Mouse (Mus musculus) left cerebral cortex, postnatal 14 days (tissue): Measurements from ENCODE around the gene Rbm7. TPM values are rescaled to one million over a fixed set of nuclear protein-coding genes. Genes with fewer than 3 reads are reported as not detected.
A peak's percentile ranks its signal among the peaks of the same experiment; 100 is the strongest.
"Not testable (repeated sequence)": the region's sequence is repeated elsewhere in the genome, so short reads cannot be mapped to it uniquely, and the experiment has no call there.

Source experiments
- DNase-seq, 2 experiments: peaks; one replicate each; pipeline ENCODE4 v3.0.0; 2021 to 2022; ENCODE audit warnings: low spot score in 2 of 2, mixed read lengths in 1 of 2
- intact Hi-C: fragments of 180-260 bp; cut with DNase I; formaldehyde crosslinking; loops from one replicate; pipeline ENCODE4 v1.15.1; 2025
- long read RNA-seq, 2 experiments: library from polyadenylated mRNA; stranded (forward); transcript quantifications; one replicate each; pipeline ENCODE4 v2.0.0; 2021
- total RNA-seq, 2 experiments: library from RNA; stranded (reverse); gene quantifications; 2 replicates each; pipeline ENCODE4 v1.2.3; 2021

Rbm7 gene
- total RNA-seq = 10 to 100 TPM; 32.1 to 35.9 TPM
- long read RNA-seq, experiment 1, transcript Rbm7-201 (5 exons, 1,773 nt) = minor isoform, 16 of 55 reads
- long read RNA-seq, experiment 1, transcript Rbm7-204 (6 exons, 1,867 nt) = major isoform, 27 of 55 reads
- long read RNA-seq, experiment 1, partial matches to known transcripts = 3 of 55 reads
- long read RNA-seq, experiment 1, other reads (novel, unspliced or antisense) = 8 of 55 reads
- long read RNA-seq, experiment 2, transcript Rbm7-204 (6 exons, 1,867 nt) = minor isoform, 16 of 57 reads
- long read RNA-seq, experiment 2, transcript Rbm7-201 (5 exons, 1,773 nt) = major isoform, 28 of 57 reads
- long read RNA-seq, experiment 2, partial matches to known transcripts = 9 of 57 reads
- long read RNA-seq, experiment 2, other reads (novel, unspliced or antisense) = 3 of 57 reads

- DNase-seq = peak; percentile 94 to 96
- intact Hi-C loops = loop anchor here (2.0 to 5.0 kb wide), 2 partner anchors 14 to 67 kb away; partner anchors contain the start of gene Rexo2
These were observed at the start of gene Rbm7, which contains the start of gene Gm5617 for GRCm38 (mm10) chr9:48494817-48495547. Gene Rbm7 (minus strand): TSS chr9:48495299. Gene Gm5617 (plus strand): TSS chr9:48495442.

GRCm38 (mm10) chr9:48538688-48539087 is 43.6 kb upstream of the Rbm7 start:
- intact Hi-C loops = no loop called here
- peak; percentile 18 to 33 for DNase-seq

- intact Hi-C loops = no loop called here
- no peak for DNase-seq
These were observed 43.0 kb upstream of the Rbm7 start for GRCm38 (mm10) chr9:48538044-48538645.

GRCm38 (mm10) chr9:48537616-48538015 is 42.5 kb upstream of the Rbm7 start:
- intact Hi-C loops, DNase-seq: not testable (repeated sequence)

GRCm38 (mm10) chr9:48536414-48536813 is 41.3 kb upstream of the Rbm7 start:
- intact Hi-C loops = no loop called here
- no peak for DNase-seq

- no peak for DNase-seq
- intact Hi-C loops = no loop called here
These were observed 37.6 kb upstream of the Rbm7 start for GRCm38 (mm10) chr9:48532730-48533129.

GRCm38 (mm10) chr9:48532203-48532602 is 37.1 kb upstream of the Rbm7 start:
- intact Hi-C loops = no loop called here

GRCm38 (mm10) chr9:48531294-48531693 is 36.2 kb upstream of the Rbm7 start:
- DNase-seq = no peak

More at GRCm38 (mm10) chr9:48532203-48532602, 37.1 kb upstream of the Rbm7 start:
- no peak for DNase-seq

GRCm38 (mm10) chr9:48526520-48526919 is 31.4 kb upstream of the Rbm7 start:
- no peak for DNase-seq
- intact Hi-C loops = no loop called here

More at GRCm38 (mm10) chr9:48531294-48531693, 36.2 kb upstream of the Rbm7 start:
- intact Hi-C loops = no loop called here

GRCm38 (mm10) chr9:48525566-48525965 is 30.5 kb upstream of the Rbm7 start:
- intact Hi-C loops = no loop called here
- no peak for DNase-seq

GRCm38 (mm10) chr9:48520405-48520804 is 25.3 kb upstream of the Rbm7 start:
- DNase-seq = not testable (repeated sequence)

GRCm38 (mm10) chr9:48517372-48518130 is 22.5 kb upstream of the Rbm7 start:
- no peak for DNase-seq
- intact Hi-C loops = no loop called here

More at GRCm38 (mm10) chr9:48520405-48520804, 25.3 kb upstream of the Rbm7 start:
- intact Hi-C loops = not testable (repeated sequence)

GRCm38 (mm10) chr9:48516615-48517371 is 21.7 kb upstream of the Rbm7 start:
- no peak for DNase-seq
- intact Hi-C loops = no loop called here

GRCm38 (mm10) chr9:48515332-48515731 is 20.2 kb upstream of the Rbm7 start:
- intact Hi-C loops = no loop called here
- DNase-seq = no peak

- intact Hi-C loops = no loop called here
- DNase-seq = no peak
These were observed 15.0 kb upstream of the Rbm7 start for GRCm38 (mm10) chr9:48510134-48510533.

- peak; percentile 18 to 49 for DNase-seq
- intact Hi-C loops = no loop called here
These were observed 9.8 kb upstream of the Rbm7 start for GRCm38 (mm10) chr9:48504741-48505365.

- intact Hi-C loops = no loop called here
These were observed 7.9 kb upstream of the Rbm7 start for GRCm38 (mm10) chr9:48503001-48503400.

GRCm38 (mm10) chr9:48501192-48501591 is 6.1 kb upstream of the Rbm7 start:
- no peak for DNase-seq
- intact Hi-C loops = no loop called here

More at GRCm38 (mm10) chr9:48503001-48503400, 7.9 kb upstream of the Rbm7 start:
- DNase-seq = no peak
